Mouse (Mus musculus): ENCODE measurements around the gene Lsm11. TPM values are rescaled to one million over a fixed set of nuclear protein-coding genes. Genes with fewer than 3 reads are reported as not detected.

Gene Lsm11
- polyA plus RNA-seq, 1 experiment from 2014 or later = 5.6 TPM

Other genes with a start within 250 kb of the Lsm11 start
- gene Clint1, start 92.9 kb downstream of the Lsm11 start, polyA plus RNA-seq (2015; fragmentation: Nextera tagmentation; extraction: Ambion mirVana) = 97.8 and 102 TPM in 2 replicates
- 14.9 and 16.4 TPM in 2 replicates for gene Thg1l, start 10.6 kb upstream of the Lsm11 start, polyA plus RNA-seq (2015; fragmentation: Nextera tagmentation; extraction: Ambion mirVana)
- 0.22 and 0.25 TPM in 2 replicates for gene Sox30, start 35.4 kb upstream of the Lsm11 start, polyA plus RNA-seq (2015; fragmentation: Nextera tagmentation; extraction: Ambion mirVana)
- gene Gm12166, start 107.4 kb upstream of the Lsm11 start, polyA plus RNA-seq (2015; fragmentation: Nextera tagmentation; extraction: Ambion mirVana) = 2.8 and 6.7 TPM in 2 replicates
- gene Adam19, start 111.1 kb upstream of the Lsm11 start, polyA plus RNA-seq (2015; fragmentation: Nextera tagmentation; extraction: Ambion mirVana) = 14.4 and 17.9 TPM in 2 replicates
- 0.48 and 1.2 TPM in 2 replicates for gene Nipal4, start 221.6 kb upstream of the Lsm11 start, polyA plus RNA-seq (2015; fragmentation: Nextera tagmentation; extraction: Ambion mirVana)